Mouse (Mus musculus) MEL (cell line): ENCODE measurements around the gene Izumo4. TPM values are rescaled to one million over a fixed set of nuclear protein-coding genes. Genes with fewer than 3 reads are reported as not detected.

Experiments used
- DNase-seq: peaks from one replicate; pipeline ENCODE4 v3.0.0; 2011; ENCODE audit warnings: low read depth, low spot score
- H3K27ac ChIP-seq: 2 replicates; pipeline ENCODE4 v1.5.1; 2012; ENCODE audit warnings: low read depth, mild to moderate bottlenecking, control low read depth, low read length, moderate library complexity; ENCODE audit not compliant: control insufficient read depth
- H3K27me3 ChIP-seq, 2 experiments: fragments of 150-350 bp in 1 of 2; sonication (generic) in 1 of 2; 2 replicates each; pipeline ENCODE4 v1.6.1; 2012; ENCODE audit warnings: low read length in 2 of 2, mild to moderate bottlenecking in 2 of 2, improper control_type of control experiment in 1 of 2, moderate library complexity in 1 of 2; ENCODE audit not compliant: insufficient read depth in 2 of 2, control insufficient read depth in 1 of 2
- H3K36me3 ChIP-seq, 2 experiments: 2 replicates each; pipeline ENCODE4 v1.6.1; 2012 to 2014; ENCODE audit warnings: low read length in 2 of 2, improper control_type of control experiment in 1 of 2, inconsistent platforms in 1 of 2, mild to moderate bottlenecking in 1 of 2; ENCODE audit not compliant: insufficient read depth in 2 of 2, control insufficient read depth in 1 of 2
- H3K4me1 ChIP-seq, 2 experiments: fragments of 150-350 bp in 1 of 2; sonication (generic) in 1 of 2; 2 replicates each; pipeline ENCODE4 v1.6.1; 2012; ENCODE audit warnings: low read length in 2 of 2, improper control_type of control experiment in 1 of 2, mild to moderate bottlenecking in 1 of 2; ENCODE audit not compliant: insufficient read depth in 2 of 2, control insufficient read depth in 1 of 2
- H3K4me3 ChIP-seq, 2 experiments: fragments of 150-350 bp in 1 of 2; sonication (generic) in 1 of 2; 2 replicates each; pipeline ENCODE4 v1.5.1; 2012; ENCODE audit warnings: low read depth in 2 of 2, low read length in 2 of 2, mild to moderate bottlenecking in 2 of 2, moderate library complexity in 2 of 2, control low read depth in 1 of 2, improper control_type of control experiment in 1 of 2; ENCODE audit not compliant: control insufficient read depth in 1 of 2, insufficient read depth in 1 of 2
- H3K79me2 ChIP-seq: 2 replicates; pipeline ENCODE4 v1.6.1; 2012; ENCODE audit warnings: mild to moderate bottlenecking, low read length, moderate library complexity; ENCODE audit not compliant: control insufficient read depth, poor library complexity, insufficient read depth
- H3K9ac ChIP-seq: 2 replicates; pipeline ENCODE4 v1.6.1; 2012; ENCODE audit warnings: low read depth, mild to moderate bottlenecking, control low read depth, low read length, moderate library complexity; ENCODE audit not compliant: control insufficient read depth, poor library complexity, severe bottlenecking
- H3K9me3 ChIP-seq: fragments of 150-350 bp; sonication (generic); replicated peaks from 2 replicates; pipeline ENCODE4 v1.6.1; 2012; ENCODE audit warnings: mild to moderate bottlenecking, low read length, improper control_type of control experiment, moderate library complexity; ENCODE audit not compliant: insufficient read depth
- BHLHE40 ChIP-seq: IDR thresholded peaks from 2 replicates; pipeline ENCODE4 v1.6.1; 2012; ENCODE audit warnings: low read depth, mild to moderate bottlenecking, inconsistent platforms, low read length, improper control_type of control experiment, borderline replicate concordance
- CHD1 ChIP-seq: IDR thresholded peaks from 2 replicates; pipeline ENCODE4 v1.6.1; 2012; ENCODE audit warnings: low read depth, mild to moderate bottlenecking, inconsistent platforms, low read length, improper control_type of control experiment
- CHD2 ChIP-seq: IDR thresholded peaks from 2 replicates; pipeline ENCODE4 v1.6.1; 2011; ENCODE audit warnings: low read length, improper control_type of control experiment
- CTCF ChIP-seq, 3 experiments: IDR thresholded peaks in 2 of 3; conservative IDR thresholded peaks in 1 of 3; 2 replicates each; pipeline ENCODE4 v1.5.1; 2011 to 2012; ENCODE audit warnings: low read length in 3 of 3, low read depth in 2 of 3, mild to moderate bottlenecking in 2 of 3, improper control_type of control experiment in 1 of 3, inconsistent platforms in 1 of 3, mixed read lengths in 1 of 3, moderate library complexity in 1 of 3; ENCODE audit not compliant: control insufficient read depth in 1 of 3, insufficient read depth in 1 of 3, poor library complexity in 1 of 3, severe bottlenecking in 1 of 3
- E2F4 ChIP-seq: IDR thresholded peaks from 2 replicates; pipeline ENCODE4 v1.6.1; 2011; ENCODE audit warnings: low read depth, low read length, improper control_type of control experiment, borderline replicate concordance
- ELF1 ChIP-seq: IDR thresholded peaks from 2 replicates; pipeline ENCODE4 v1.6.1; 2014; ENCODE audit warnings: low read depth, mild to moderate bottlenecking, inconsistent platforms, low read length, improper control_type of control experiment, moderate library complexity
- EP300 ChIP-seq, 2 experiments: IDR thresholded peaks; 2 replicates each; pipeline ENCODE4 v1.6.1; 2011; ENCODE audit warnings: improper control_type of control experiment in 2 of 2, low read length in 2 of 2, low read depth in 1 of 2, mild to moderate bottlenecking in 1 of 2
- ETS1 ChIP-seq: IDR thresholded peaks from 2 replicates; pipeline ENCODE4 v1.6.1; 2012; ENCODE audit warnings: low read depth, mild to moderate bottlenecking, inconsistent platforms, low read length, improper control_type of control experiment, moderate library complexity
- GABPA ChIP-seq: IDR thresholded peaks from 2 replicates; pipeline ENCODE4 v1.6.1; 2012; ENCODE audit warnings: low read depth, mild to moderate bottlenecking, inconsistent platforms, low read length, improper control_type of control experiment, moderate library complexity
- GATA1 ChIP-seq: IDR thresholded peaks from 2 replicates; pipeline ENCODE4 v1.6.1; 2011; ENCODE audit warnings: low read depth, low read length, improper control_type of control experiment
- KAT2A ChIP-seq: conservative IDR thresholded peaks from 2 replicates; pipeline ENCODE4 v1.6.1; 2012; ENCODE audit warnings: low read depth, low read length, improper control_type of control experiment, inconsistent platforms
- MAFK ChIP-seq: IDR thresholded peaks from 2 replicates; pipeline ENCODE4 v1.6.1; 2011; ENCODE audit warnings: low read depth, mild to moderate bottlenecking, low read length, improper control_type of control experiment, borderline replicate concordance
- MAX ChIP-seq: IDR thresholded peaks from 2 replicates; pipeline ENCODE4 v1.6.1; 2011; ENCODE audit warnings: low read length, improper control_type of control experiment
- MEF2A ChIP-seq: IDR thresholded peaks from 2 replicates; pipeline ENCODE4 v1.6.1; 2014; ENCODE audit warnings: low read depth, mild to moderate bottlenecking, inconsistent platforms, low read length, improper control_type of control experiment; ENCODE audit not compliant: poor library complexity, insufficient replicate concordance, severe bottlenecking; ENCODE audit errors: extremely low read depth
- MYB ChIP-seq: IDR thresholded peaks from 2 replicates; pipeline ENCODE4 v1.6.1; 2011; ENCODE audit warnings: mild to moderate bottlenecking, low read depth, low read length, improper control_type of control experiment
- NELFE ChIP-seq: IDR thresholded peaks from 2 replicates; pipeline ENCODE4 v1.6.1; 2011; ENCODE audit warnings: low read depth, low read length, improper control_type of control experiment
- NRF1 ChIP-seq: IDR thresholded peaks from 2 replicates; pipeline ENCODE4 v1.6.1; 2014; ENCODE audit warnings: low read depth, mild to moderate bottlenecking, inconsistent platforms, low read length, improper control_type of control experiment, moderate library complexity; ENCODE audit not compliant: poor library complexity, insufficient read depth, severe bottlenecking
- POLR2A ChIP-seq, 2 experiments: IDR thresholded peaks; 2 replicates each; pipeline ENCODE4 v1.6.1; 2011 to 2012; ENCODE audit warnings: low read length in 2 of 2, mild to moderate bottlenecking in 2 of 2, control low read depth in 1 of 2, improper control_type of control experiment in 1 of 2, low read depth in 1 of 2, moderate library complexity in 1 of 2; ENCODE audit not compliant: control insufficient read depth in 1 of 2, insufficient read depth in 1 of 2, poor library complexity in 1 of 2
- POLR2AphosphoS2 ChIP-seq: IDR thresholded peaks from 2 replicates; pipeline ENCODE4 v1.6.1; 2011; ENCODE audit warnings: low read length, improper control_type of control experiment
- POLR2AphosphoS5 ChIP-seq: IDR thresholded peaks from 2 replicates; pipeline ENCODE4 v1.6.1; 2012; ENCODE audit warnings: low read depth, borderline replicate concordance, mild to moderate bottlenecking, inconsistent platforms, low read length, moderate library complexity, mixed read lengths
- RAD21 ChIP-seq: IDR thresholded peaks from 2 replicates; pipeline ENCODE4 v1.6.1; 2011; ENCODE audit warnings: mild to moderate bottlenecking, low read depth, low read length, improper control_type of control experiment
- RCOR1 ChIP-seq: IDR thresholded peaks from 2 replicates; pipeline ENCODE4 v1.6.1; 2012; ENCODE audit warnings: low read depth, mild to moderate bottlenecking, inconsistent platforms, low read length, improper control_type of control experiment
- SMC3 ChIP-seq: IDR thresholded peaks from 2 replicates; pipeline ENCODE4 v1.6.1; 2011; ENCODE audit warnings: low read depth, low read length, improper control_type of control experiment
- TAL1 ChIP-seq: IDR thresholded peaks from 2 replicates; pipeline ENCODE4 v1.6.1; 2012; ENCODE audit warnings: mild to moderate bottlenecking, inconsistent platforms, low read length, moderate library complexity, mixed read lengths
- TBP ChIP-seq: IDR thresholded peaks from 2 replicates; pipeline ENCODE4 v1.8.0; 2011; ENCODE audit warnings: low read depth, low read length, improper control_type of control experiment
- TCF12 ChIP-seq: IDR thresholded peaks from 2 replicates; pipeline ENCODE4 v1.6.1; 2014; ENCODE audit warnings: low read depth, mild to moderate bottlenecking, inconsistent platforms, low read length, improper control_type of control experiment, moderate library complexity
- UBTF ChIP-seq: IDR thresholded peaks from 2 replicates; pipeline ENCODE4 v1.6.1; 2012; ENCODE audit warnings: low read depth, mild to moderate bottlenecking, inconsistent platforms, low read length, improper control_type of control experiment, moderate library complexity, borderline replicate concordance; ENCODE audit not compliant: insufficient read depth
- USF1 ChIP-seq: IDR thresholded peaks from 2 replicates; pipeline ENCODE4 v1.6.1; 2014; ENCODE audit warnings: low read depth, mild to moderate bottlenecking, inconsistent platforms, low read length, improper control_type of control experiment, moderate library complexity
- USF2 ChIP-seq, 2 experiments: IDR thresholded peaks; 2 replicates each; pipeline ENCODE4 v1.6.1; 2011 to 2012; ENCODE audit warnings: improper control_type of control experiment in 2 of 2, low read length in 2 of 2, borderline replicate concordance in 1 of 2, inconsistent platforms in 1 of 2, low read depth in 1 of 2, mild to moderate bottlenecking in 1 of 2; ENCODE audit not compliant: insufficient read depth in 1 of 2
- ZC3H11A ChIP-seq: IDR thresholded peaks from 2 replicates; pipeline ENCODE4 v1.6.1; 2012; ENCODE audit warnings: low read depth, mild to moderate bottlenecking, inconsistent platforms, low read length, improper control_type of control experiment
- ZKSCAN1 ChIP-seq: IDR thresholded peaks from 2 replicates; pipeline ENCODE4 v1.6.1; 2012; ENCODE audit warnings: low read depth, mild to moderate bottlenecking, inconsistent platforms, low read length, improper control_type of control experiment, moderate library complexity
- ZMIZ1 ChIP-seq: IDR thresholded peaks from 2 replicates; pipeline ENCODE4 v1.6.1; 2012; ENCODE audit warnings: low read depth, mild to moderate bottlenecking, inconsistent platforms, low read length, improper control_type of control experiment, moderate library complexity
- ZNF384 ChIP-seq: IDR thresholded peaks from 2 replicates; pipeline ENCODE4 v1.6.1; 2012; ENCODE audit warnings: low read depth, mild to moderate bottlenecking, inconsistent platforms, low read length, improper control_type of control experiment
- polyA plus RNA-seq, 2 experiments: library from polyadenylated mRNA; stranded (reverse) in 1 of 2; unstranded in 1 of 2; fragments of >175 nt in 1 of 2; fragments of >200 nt in 1 of 2; gene quantifications; 2 replicates each; pipeline versions ENCODE4 v1.2.1 to v1.2.4; 2012; ENCODE audit warnings: low replicate concordance in 2 of 2, low read depth in 1 of 2; ENCODE audit not compliant: insufficient read length in 2 of 2, insufficient read depth in 1 of 2, missing spikeins in 1 of 2
- total RNA-seq: library from RNA; depleted of rRNA; stranded (reverse); fragments of 300-350 nt; gene quantifications from 2 replicates; pipeline ENCODE4 v1.2.3, GENCODE M21; 2012

Izumo4 gene
- total and polyA plus RNA-seq, 3 experiments: 1.0 to 3.8 TPM; not detected in 1

DNA sequence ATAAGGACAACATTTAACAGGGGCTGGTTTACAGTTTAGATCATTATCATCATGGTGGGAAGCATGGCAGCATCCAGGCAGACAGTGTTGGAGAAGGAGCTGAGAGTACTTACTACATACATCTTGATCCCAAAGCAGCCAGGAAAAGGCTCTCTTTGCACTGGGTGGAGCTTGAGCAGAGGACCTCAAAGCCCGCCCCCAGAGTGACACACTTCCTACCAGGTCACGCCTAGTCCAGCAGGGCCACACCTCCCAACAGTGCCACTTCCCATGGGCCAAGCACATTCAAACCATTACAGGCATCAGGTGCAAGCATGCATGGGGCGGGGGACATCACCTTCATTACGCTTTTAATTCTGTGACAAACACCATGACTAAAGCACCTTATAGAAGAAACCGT lies 42.3 kb downstream of the Izumo4 start:
- Histone ChIP-seq H3K4me1 (peaks cover 0 to 20% of the 10 kb centered on the region in 2 experiments; a peak in 2 of 4 replicates), H3K27me3 (no peaks in the 10 kb centered on the region), H3K9me3 (no peaks in the 10 kb centered on the region), H3K36me3 (peaks cover 0 to 4% of the 10 kb centered on the region in 2 experiments; a peak in 1 of 4 replicates), H3K27ac (no peak overlapping the region), H3K4me3 (no peak overlapping the region), H3K79me2 (peaks cover 26% of the 10 kb centered on the region), H3K9ac (no peak overlapping the region)
- DNase-seq: peak; percentile 80
- no peak for TF ChIP-seq ZC3H11A
- no peak for TF ChIP-seq UBTF
- TF ChIP-seq NELFE: no peak
- TF ChIP-seq E2F4: no peak
- no peak for TF ChIP-seq POLR2AphosphoS5
- no peak for TF ChIP-seq USF2 (IDR thresholded peaks at IDR 0.05; ENCODE audit: borderline replicate concordance in 1 of 2, insufficient read depth in 1 of 2, low read depth in 1 of 2, low read length in 2 of 2)
- TF ChIP-seq MAFK: no peak
- no peak for TF ChIP-seq ZKSCAN1
- no peak for TF ChIP-seq ETS1
- TF ChIP-seq RAD21: no peak
- TF ChIP-seq TCF12: no peak
- TF ChIP-seq GATA1: no peak
- no peak for TF ChIP-seq POLR2AphosphoS2
- TF ChIP-seq USF1: no peak
- no peak for TF ChIP-seq ZMIZ1
- TF ChIP-seq EP300 (IDR thresholded peaks at IDR 0.05; ENCODE audit: low read depth in 1 of 2, low read length in 2 of 2): no peak
- TF ChIP-seq MAX: no peak
- TF ChIP-seq CHD1: no peak

DNA sequence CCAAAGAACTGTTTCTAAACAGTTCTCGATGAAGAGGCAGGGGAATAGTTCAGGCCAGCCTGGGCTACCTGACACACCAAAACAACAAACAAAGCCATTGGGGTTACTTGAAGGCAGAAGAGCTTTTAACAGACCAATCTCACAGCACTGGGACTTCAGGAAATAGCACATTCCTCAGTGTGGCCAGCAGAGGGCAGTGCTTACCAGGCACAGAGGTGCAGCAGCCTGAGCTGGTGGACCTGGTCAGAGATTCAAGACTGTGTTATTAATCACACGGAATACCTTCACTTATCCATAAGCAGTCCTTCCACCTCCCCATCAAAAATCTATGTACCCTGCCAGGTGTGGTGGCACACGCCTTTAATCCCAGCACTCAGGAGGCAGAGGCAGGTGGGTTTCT lies 45.4 kb downstream of the Izumo4 start:
- Histone ChIP-seq H3K4me3 (no peak overlapping the region), H3K36me3 (peaks cover 0 to under 1% of the 10 kb centered on the region in 2 experiments; a peak in 2 of 4 replicates), H3K4me1 (peaks cover 0 to 19% of the 10 kb centered on the region in 2 experiments; a peak in 3 of 4 replicates), H3K27ac (no peak overlapping the region), H3K79me2 (no peaks in the 10 kb centered on the region), H3K27me3 (no peaks in the 10 kb centered on the region), H3K9me3 (no peaks in the 10 kb centered on the region), H3K9ac (no peak overlapping the region)
- peak; percentile 86 for DNase-seq
- TF ChIP-seq GABPA: no peak
- TF ChIP-seq KAT2A: no peak
- no peak for TF ChIP-seq MYB
- TF ChIP-seq ELF1: no peak
- TF ChIP-seq NRF1: no peak
- TF ChIP-seq TBP: no peak
- peak; percentile 93 for TF ChIP-seq RAD21
- TF ChIP-seq CTCF (IDR thresholded peaks at IDR 0.05 in 2 of 3, conservative IDR thresholded peaks at IDR 0.05 in 1 of 3; ENCODE audit: control insufficient read depth in 1 of 3, insufficient read depth in 1 of 3, low read depth in 2 of 3, low read length in 3 of 3, poor library complexity in 1 of 3, severe bottlenecking in 1 of 3): peak; percentile 96 to 97 (median 97)
- TF ChIP-seq USF1: no peak
- TF ChIP-seq CHD2: no peak
- TF ChIP-seq EP300 (IDR thresholded peaks at IDR 0.05; ENCODE audit: low read depth in 1 of 2, low read length in 2 of 2): no peak
- no peak for TF ChIP-seq TAL1
- no peak for TF ChIP-seq E2F4
- TF ChIP-seq POLR2A (IDR thresholded peaks at IDR 0.05; ENCODE audit: control insufficient read depth in 1 of 2, insufficient read depth in 1 of 2, low read depth in 1 of 2, low read length in 2 of 2, poor library complexity in 1 of 2): no peak
- no peak for TF ChIP-seq ZNF384
- TF ChIP-seq MEF2A: no peak
- no peak for TF ChIP-seq BHLHE40
- peak; percentile 85 for TF ChIP-seq SMC3
- TF ChIP-seq RCOR1: no peak
